Mouse (Mus musculus) MEL-GATA-1-ER (cell line): ENCODE data around the gene Uggt1.

Experiments
- DNase-seq: peaks from one replicate; pipeline ENCODE4 v3.0.0-alpha.2; 2012; ENCODE audit warnings: low read depth; ENCODE audit errors: extremely low read depth

Uggt1 gene

DNA sequence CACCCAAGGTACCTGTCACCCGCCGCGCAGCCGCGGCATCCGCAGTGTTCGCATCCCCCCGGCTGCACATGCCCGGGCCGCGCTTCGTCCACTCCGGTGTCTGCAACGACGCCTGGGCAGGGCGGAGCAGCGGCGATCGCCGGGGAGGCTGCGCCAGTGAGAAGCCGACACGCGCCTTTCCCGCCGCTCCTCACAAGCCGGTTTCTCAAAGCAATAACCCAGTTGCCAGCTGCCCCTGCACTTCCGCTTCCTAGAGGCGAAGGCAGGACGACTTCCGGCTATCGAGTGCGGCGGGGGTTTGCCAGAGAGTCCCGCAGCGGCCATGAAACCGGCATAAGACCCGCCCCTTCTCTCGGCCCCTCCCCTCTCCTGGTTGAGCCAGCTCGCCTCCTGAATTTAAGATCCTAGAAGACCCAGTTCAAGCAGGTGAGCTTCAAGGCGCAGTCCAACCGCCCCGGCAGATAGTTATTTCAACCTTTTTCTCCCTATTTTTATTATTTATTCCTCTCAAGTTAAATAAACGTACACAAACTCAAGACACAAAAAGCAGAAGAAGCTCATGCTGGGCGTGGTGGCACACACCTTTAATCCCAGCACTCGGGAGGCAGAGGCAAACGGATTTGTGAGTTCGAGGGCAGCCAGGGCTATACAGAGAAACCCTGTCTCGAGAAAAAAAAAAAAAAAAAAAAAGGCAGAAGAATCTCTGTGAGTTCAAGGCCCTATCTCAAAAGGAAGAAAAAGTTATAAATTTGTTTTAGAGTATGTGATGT lies at the start of gene Uggt1:
TSS of gene Uggt1 (minus strand) at position 663 of the 770 bp plus-strand sequence.
- DNase-seq: peak; percentile 88

GRCm38 (mm10) chr1:36293470-36293869 lies 49.0 kb upstream of the Uggt1 start:
- no peak for DNase-seq

GRCm38 (mm10) chr1:36281849-36282248 lies 37.3 kb upstream of the Uggt1 start:
- no peak for DNase-seq

DNA sequence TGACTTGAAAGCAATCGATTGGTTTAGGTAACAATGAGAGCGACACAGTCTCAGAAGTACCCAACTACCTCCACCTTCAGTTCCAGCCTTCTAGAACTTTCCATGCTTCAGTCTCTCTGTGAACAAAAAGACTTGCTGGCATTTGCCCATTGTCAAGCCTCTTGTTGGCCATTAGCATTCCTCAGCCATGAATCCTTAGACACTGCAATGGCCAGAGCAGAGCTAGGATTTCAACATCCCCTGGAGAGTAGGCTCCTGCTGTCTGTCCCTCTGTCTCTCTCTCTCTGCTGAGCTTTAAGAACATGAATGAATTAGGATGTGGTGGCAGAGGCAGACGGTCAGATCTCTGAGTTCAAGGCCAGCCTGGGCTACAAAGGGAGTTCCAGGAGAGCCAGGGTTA lies 36.4 kb upstream of the Uggt1 start:
- no peak for DNase-seq

- peak; percentile 57 for DNase-seq
Measured at GRCm38 (mm10) chr1:36279202-36279601, 34.7 kb upstream of the Uggt1 start.

DNA sequence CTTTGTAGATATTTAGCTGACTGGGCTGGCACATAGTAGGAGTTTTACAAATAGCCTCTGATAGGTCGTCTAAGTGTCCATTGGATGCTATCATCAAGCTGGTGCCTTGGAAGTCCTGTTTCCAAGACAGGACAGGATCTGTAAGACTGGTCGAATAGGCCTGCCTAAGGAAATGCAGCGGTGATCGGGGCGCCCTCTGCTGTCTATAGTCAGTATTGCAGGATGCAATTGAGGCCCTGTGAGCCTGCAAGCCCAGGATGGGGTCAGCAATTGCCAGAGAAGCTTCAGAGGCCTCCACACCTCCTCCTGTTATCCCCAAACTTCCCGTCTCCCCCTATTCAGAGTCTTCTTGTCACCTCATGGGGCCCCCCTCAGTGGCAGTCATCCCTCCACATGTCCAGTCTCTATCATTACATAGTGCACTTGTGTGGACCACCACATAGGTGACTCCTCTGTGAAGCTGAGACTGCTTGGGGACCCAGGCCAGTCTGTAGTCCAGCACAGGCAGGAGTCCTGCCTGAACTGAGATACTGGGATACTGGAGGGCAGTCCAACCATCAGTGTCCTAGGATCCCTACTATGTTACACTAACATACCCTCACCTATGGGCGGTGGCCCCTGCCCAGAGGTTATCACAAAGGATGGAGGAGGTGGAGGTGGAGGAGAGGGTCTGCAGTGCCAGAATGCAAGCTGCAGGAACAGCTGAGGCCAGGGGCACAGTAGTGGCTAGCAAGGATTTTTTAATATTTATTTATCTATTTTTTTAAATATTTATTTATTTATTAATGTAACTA lies 32.9 kb upstream of the Uggt1 start:
- DNase-seq: no peak

- peak; percentile 46 for DNase-seq
Measured at GRCm38 (mm10) chr1:36275635-36276389, 31.3 kb upstream of the Uggt1 start.

DNA sequence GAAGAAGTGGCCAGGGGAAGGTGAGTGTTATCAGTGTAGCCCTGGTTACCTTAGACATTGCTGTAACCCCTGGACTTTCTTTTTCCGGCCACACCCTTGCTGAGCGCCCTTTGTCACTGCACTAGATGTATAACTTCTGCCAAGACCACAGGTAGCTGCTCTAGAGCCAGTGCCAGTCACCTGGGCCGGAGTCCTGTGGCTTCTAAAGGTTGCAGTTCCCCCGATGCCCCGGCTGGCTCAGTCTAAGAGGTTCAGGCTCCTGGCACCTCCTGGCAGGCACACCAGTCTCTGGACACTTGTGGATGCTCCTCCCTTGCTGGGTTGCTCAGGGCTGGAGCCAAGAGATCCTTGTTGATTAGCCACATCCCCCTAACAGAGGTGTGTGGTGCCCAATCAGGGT lies 29.9 kb upstream of the Uggt1 start, which contains the start of gene Neurl3:
TSS of gene Neurl3 (minus strand) at position 225 of the 400 bp plus-strand sequence.
- DNase-seq: no peak

- peak; percentile 60 for DNase-seq
Measured at GRCm38 (mm10) chr1:36273288-36273687, 28.8 kb upstream of the Uggt1 start.

DNA sequence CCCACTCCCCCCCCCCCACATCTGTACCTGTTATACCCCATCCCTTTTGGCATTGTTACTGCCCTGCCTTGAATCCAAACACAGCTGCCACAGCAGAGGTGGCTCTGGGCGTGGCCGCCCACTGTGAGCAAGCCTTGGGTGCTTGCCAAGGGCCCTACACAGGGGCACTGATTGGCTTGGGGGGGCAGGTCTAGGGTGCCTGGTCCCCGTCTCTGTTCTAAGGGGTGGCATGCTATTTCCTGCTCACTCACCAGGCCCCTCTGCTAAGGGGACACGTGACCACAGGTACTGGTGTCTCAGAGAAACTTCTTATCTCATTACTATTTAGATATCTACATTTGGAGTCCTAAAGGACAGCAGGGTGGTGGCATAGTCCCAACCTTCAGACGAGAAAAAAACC lies 28.0 kb upstream of the Uggt1 start:
- DNase-seq: no peak

DNA sequence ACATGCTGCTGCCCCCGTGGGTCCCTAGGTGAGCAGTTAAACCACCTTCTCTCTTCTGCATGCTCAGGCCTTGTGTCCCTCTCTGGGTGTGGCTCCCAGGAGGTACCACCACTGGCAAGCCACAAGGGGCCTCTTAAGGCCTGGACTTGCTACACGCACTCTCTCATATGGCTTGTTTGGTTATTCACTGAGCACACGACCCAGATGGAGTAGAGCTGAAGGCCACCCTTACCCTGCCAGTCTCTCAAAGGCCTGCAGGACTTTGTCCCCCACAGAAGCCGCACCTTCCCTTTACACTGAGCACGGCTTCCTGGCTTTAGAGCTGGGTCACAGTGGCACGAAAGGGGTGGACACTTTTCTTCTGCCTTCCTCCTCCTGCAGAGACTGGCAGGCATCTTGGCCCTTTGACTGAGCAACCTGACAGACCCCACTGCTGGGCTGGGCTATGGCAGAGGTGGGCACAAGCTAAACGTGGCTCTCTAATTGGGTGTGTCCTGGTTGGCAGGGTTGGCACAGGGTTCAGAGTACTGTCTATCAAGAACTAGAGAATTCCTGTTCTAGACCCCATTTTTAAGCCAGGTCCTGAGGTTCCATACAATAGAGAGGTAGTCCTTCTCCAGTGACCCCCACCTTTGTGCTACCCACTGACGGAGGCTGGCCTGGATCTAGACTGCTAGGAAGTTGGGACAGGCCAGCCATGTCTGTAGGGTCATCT lies 27.2 kb upstream of the Uggt1 start:
- DNase-seq: no peak

GRCm38 (mm10) chr1:36270666-36271065 lies 26.1 kb upstream of the Uggt1 start:
- no peak for DNase-seq

- no peak for DNase-seq
Measured at GRCm38 (mm10) chr1:36269121-36269795, 24.7 kb upstream of the Uggt1 start.

DNA sequence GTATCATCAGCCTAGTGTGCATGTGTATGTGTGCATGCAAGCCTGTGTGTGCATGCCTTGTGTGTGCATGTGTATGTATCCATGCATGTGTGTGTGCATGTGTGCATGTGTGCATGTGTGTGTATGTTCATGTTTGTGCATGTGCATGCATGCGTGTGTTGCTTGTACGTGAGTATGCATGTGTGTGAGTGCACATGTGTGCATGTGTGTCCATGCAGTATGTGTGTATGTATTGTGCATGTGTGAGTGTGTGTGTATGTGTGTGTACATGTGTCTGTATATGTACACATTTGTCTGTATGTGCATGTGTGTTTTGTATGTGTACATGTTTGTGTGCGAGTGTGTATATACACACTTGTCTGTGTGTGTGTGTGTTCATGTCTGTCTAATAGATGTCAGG lies 23.1 kb upstream of the Uggt1 start:
- no peak for DNase-seq

DNA sequence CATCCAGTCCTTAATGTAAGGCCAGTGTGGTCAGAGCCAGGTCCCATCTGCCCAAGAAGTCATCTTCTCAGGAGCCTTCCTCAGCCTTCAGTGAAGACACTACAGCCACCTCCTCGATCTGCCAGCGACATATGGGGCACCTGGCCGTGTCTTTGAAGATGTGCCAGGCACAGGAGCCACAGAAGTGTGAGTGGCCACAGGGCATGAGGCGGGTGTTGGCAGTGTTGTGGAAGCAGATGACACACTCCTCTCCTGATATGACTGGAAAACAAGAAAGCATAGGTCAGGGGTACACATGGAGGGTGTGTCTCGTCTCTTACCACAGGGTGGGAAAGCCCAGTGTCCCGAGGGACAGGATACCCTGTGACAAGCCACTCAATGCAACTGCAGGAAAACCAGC lies 21.8 kb upstream of the Uggt1 start:
- DNase-seq: no peak

DNA sequence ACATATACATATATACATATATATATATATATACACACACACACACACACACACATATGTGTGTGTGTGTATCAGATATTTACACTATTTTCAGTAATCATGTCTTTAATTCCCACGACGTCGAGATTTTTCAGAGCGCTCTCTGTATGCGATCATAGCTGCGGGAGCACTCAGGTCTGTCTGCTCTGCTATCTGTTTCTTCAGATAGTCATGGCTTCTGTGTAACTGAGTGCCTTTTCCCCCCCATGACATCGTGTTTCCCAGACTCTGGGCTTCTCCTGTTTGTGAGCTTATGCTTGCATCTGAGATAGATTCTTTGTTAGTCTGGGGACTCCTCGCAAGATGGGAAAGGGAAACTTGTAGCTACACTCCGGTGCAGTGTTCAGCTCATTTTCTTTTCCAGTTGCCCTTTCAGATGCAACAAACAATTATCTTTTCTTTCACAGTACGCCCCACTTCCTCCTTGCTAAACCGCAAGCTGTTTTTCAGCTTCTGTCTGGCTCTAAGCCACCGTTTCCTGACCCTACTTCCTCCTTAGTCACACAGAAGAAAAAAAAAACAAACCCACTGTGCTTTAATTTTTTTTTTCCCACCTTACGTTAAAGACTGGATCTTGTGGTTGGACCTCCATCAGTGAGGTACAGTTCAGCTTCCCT lies 19.4 kb upstream of the Uggt1 start:
- DNase-seq: peak; percentile 97

DNA sequence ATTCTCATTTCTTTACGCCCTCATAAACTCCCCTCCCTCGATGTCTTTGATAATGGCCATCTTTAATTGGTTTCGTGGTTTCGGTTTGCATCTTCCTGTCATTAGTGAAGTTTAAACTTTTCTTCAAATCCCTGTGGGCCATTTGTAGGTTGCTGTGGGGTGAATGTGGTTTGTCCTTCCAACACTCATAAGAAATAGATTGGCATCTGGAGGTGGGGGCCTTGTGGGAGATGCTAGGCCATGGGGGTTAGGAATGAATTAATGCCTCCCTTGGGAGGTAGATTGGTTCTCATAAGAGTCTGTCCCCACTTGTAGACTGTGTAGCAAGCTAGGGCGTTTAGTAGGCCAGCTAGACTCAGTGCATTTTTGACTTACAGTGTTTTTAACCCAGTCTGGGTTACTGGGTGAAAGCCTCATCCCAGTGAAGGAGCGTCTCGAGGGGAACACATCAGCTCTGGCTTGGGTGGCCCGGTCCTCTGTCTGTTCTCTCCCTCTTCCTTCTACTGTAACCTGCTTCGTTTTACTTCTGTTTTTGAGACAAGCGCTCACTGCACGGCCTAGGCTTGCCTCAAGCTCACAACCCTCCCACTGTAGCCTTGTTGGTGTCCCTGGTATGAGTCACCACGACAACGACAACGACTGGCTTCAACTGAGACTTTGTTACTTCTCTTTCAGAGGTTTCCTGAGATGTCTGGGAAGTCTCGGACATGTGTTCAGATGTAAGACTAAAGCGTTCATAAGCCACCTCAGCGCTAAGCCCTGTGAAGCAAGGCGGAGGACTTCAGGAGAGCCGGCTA lies 17.4 kb upstream of the Uggt1 start:
- peak; percentile 60 for DNase-seq

GRCm38 (mm10) chr1:36260418-36260817 lies 15.9 kb upstream of the Uggt1 start:
- no peak for DNase-seq

GRCm38 (mm10) chr1:36259281-36259680 lies 14.8 kb upstream of the Uggt1 start:
- no peak for DNase-seq
